Mouse (Mus musculus) myocyte (in vitro differentiated cells): Measurements from ENCODE around the gene Noct.

Source experiments
- MAX ChIP-seq: IDR thresholded peaks from one replicate; pipeline ENCODE4 v1.6.1; 2011; ENCODE audit warnings: low read depth, mild to moderate bottlenecking, control low read depth
- MYOD1 ChIP-seq, 3 experiments: IDR thresholded peaks; one replicate each; pipeline ENCODE4 v1.6.1; 2011; ENCODE audit warnings: control low read depth in 2 of 3, low read depth in 2 of 3, mild to moderate bottlenecking in 2 of 3, moderate library complexity in 1 of 3; ENCODE audit not compliant: insufficient read length in 2 of 3, control insufficient read depth in 1 of 3
- POLR2A ChIP-seq: IDR thresholded peaks from one replicate; pipeline ENCODE4 v1.6.1; 2011; ENCODE audit warnings: low read depth, mild to moderate bottlenecking, control low read depth, moderate library complexity; ENCODE audit not compliant: insufficient read length
- POLR2AphosphoS2 ChIP-seq: IDR thresholded peaks from one replicate; pipeline ENCODE4 v1.6.1; 2011; ENCODE audit warnings: low read depth, control low read depth; ENCODE audit not compliant: insufficient read length
- REST ChIP-seq: IDR thresholded peaks from one replicate; pipeline ENCODE4 v1.6.1; 2011; ENCODE audit warnings: mild to moderate bottlenecking, control low read depth, moderate library complexity; ENCODE audit not compliant: insufficient read depth, insufficient read length
- TCF12 ChIP-seq: IDR thresholded peaks from one replicate; pipeline ENCODE4 v1.6.1; 2011; ENCODE audit warnings: mild to moderate bottlenecking, control low read depth; ENCODE audit not compliant: poor library complexity, insufficient read depth, severe bottlenecking
- TCF3 ChIP-seq: IDR thresholded peaks from one replicate; pipeline ENCODE4 v1.6.1; 2011; ENCODE audit warnings: low read depth, control low read depth; ENCODE audit not compliant: insufficient read length
- USF1 ChIP-seq: IDR thresholded peaks from one replicate; pipeline ENCODE4 v1.6.1; 2011; ENCODE audit warnings: low read depth, mild to moderate bottlenecking, control low read depth, moderate library complexity

DNA sequence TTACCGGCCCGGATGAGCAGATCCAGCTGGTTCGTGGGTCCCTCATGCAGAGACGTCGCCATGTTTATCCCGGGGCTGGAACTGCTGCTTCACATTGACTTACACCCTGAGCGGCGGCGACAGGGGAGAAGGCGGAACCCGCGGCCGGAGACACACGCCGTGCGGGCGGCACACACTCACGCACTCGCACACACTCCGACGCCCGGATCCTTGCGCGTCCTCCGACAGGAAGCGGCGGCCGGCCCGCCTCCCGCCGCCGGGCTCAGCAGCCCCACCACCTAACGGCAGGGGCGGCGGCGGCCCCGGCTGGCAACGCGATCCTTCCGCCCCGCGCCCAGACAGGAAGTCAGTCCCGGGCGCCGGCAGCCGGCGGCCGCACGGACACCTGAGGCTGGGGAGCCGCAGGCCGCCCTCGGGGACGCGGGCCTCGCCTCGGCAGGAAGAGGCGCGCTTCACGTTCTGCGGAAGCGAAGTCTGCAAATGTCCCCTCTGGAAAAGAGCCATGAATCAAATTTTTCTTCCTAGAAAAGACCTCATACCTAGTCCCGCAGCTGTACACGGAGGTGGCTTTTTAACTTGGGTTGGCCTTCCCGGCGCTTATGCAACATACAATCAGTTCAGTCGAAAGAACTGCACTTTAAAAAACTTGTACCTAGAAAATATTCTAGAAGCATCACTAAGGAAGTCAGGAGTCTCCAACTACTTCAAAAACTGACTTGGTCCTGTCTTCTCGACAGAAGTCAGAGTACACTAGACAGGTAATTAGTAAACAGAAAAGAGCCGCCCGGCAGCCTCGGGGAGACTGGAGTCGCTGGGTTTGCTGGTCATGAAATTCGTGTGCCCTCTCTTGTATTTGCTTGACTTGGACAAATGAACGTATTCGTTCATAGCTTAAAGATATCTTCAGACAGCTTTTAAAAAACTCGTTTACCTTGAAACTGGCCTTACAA lies 53.2 kb downstream of the Noct start:
- peak; percentile 88 for TF ChIP-seq POLR2AphosphoS2
- no peak for TF ChIP-seq USF1
- TF ChIP-seq POLR2A = peak; percentile 94
- no peak for TF ChIP-seq TCF12
- no peak for TF ChIP-seq MAX
- TF ChIP-seq REST = peak; percentile 52
- TF ChIP-seq MYOD1 (IDR thresholded peaks at IDR 0.05; ENCODE audit: control insufficient read depth in 1 of 3, insufficient read length in 2 of 3, low read depth in 2 of 3) = peak in 2 of 3 experiments; percentile 0 to 18
- no peak for TF ChIP-seq TCF3
